Mouse (Mus musculus) cerebellum, adult 2 months (tissue): ENCODE results near the gene Ppp1r8. TPM values are rescaled to one million over a fixed set of nuclear protein-coding genes. Genes with fewer than 3 reads are reported as not detected.

Experiments used
- DNase-seq, 2 experiments: peaks; one replicate each; pipeline ENCODE4 v3.0.0; 2021
- H3K27ac ChIP-seq: fragments of 200-500 bp; 2 replicates; pipeline ENCODE4 v1.5.1; 2012; ENCODE audit warnings: low read length, control low read depth, inconsistent platforms; ENCODE audit not compliant: insufficient read depth
- H3K27me3 ChIP-seq: fragments of 200-500 bp; 2 replicates; pipeline ENCODE4 v1.6.1; 2012; ENCODE audit warnings: inconsistent platforms, mild to moderate bottlenecking, low read length, moderate library complexity; ENCODE audit not compliant: control insufficient read depth, insufficient read depth
- H3K4me1 ChIP-seq: fragments of 200-500 bp; 2 replicates; pipeline ENCODE4 v1.6.1; 2011; ENCODE audit warnings: low read length; ENCODE audit not compliant: control insufficient read depth, insufficient read depth
- H3K4me3 ChIP-seq: fragments of 200-500 bp; replicated peaks from 2 replicates; pipeline ENCODE3; 2011; ENCODE audit warnings: mild to moderate bottlenecking, low read depth, low read length, control low read depth; ENCODE audit not compliant: insufficient read depth
- CTCF ChIP-seq: fragments of 200-500 bp; IDR thresholded peaks from 2 replicates; pipeline ENCODE4 v1.5.1; 2011; ENCODE audit warnings: low read depth, mild to moderate bottlenecking, control low read depth, low read length, moderate library complexity, borderline replicate concordance; ENCODE audit not compliant: insufficient read depth
- POLR2A ChIP-seq: fragments of 200-500 bp; IDR thresholded peaks from 2 replicates; pipeline ENCODE4 v1.6.1; 2011; ENCODE audit warnings: low read length, control low read depth, borderline replicate concordance; ENCODE audit not compliant: insufficient read depth
- WGBS: fragments of 180-500 bp; shearing (Covaris S2); methylation state at CpG from one replicate; pipeline ENCODE4 v1.1.7; 2018; 5-methylcytosine and 5-hydroxymethylcytosine counted together
- polyA plus RNA-seq: library from polyadenylated mRNA; depleted of rRNA; stranded (reverse); fragments of >200 nt; gene quantifications from 2 replicates; pipeline ENCODE4 v1.2.3, GENCODE M21; 2012

Gene Ppp1r8
- polyA plus RNA-seq, 1 experiment = 67.6 TPM

DNA sequence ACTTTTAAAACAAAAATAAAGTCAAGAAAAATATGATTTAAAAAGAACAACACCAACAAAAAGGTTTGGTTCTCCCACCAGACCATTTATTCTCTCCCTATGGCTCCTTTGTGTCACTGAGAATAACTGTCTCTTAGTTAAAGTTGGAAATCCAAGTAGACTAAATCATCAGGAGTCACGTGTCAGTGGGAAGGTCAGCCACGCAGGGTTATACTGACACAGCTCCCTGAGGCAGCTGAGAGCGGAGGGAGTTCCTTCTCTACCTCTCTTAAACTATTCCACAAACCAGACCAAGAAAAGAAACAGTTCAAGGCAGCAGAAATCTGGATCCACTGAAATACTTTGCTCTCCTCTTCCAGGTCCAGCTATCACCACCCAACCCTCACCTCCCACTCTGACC lies 28.1 kb upstream of the Ppp1r8 start:
- Histone ChIP-seq H3K4me1 (0 out of 2 replicates have a peak, but pooled peaks cover 2% of the 10 kb centered on the region), H3K4me3 (no peak overlapping the region), H3K27ac (no peak overlapping the region), H3K27me3 (no peaks in the 10 kb centered on the region)
- no peak for DNase-seq
- WGBS = 95% methylated on average over 3 of the region's 3 CpGs
- TF ChIP-seq CTCF = no peak

DNA sequence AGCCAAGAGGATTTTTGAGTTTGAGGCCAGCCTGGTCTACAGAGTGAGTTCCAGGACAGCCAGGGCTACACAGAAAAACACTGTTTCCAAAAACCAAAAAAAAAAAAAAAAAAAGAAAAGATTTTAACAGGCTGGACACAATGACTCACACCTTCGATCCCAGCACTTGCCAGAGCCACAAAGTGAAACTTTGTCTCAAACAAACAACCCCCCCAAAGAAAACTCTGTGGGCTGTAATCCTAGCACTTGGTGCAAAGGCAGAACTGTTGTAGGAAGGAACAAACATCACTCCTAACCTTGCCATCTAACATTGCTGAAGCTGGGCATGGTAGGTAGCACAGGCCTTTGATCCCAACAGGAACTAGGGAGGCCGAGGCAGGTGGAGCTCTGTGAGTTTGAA lies 21.9 kb upstream of the Ppp1r8 start:
- no peak for TF ChIP-seq POLR2A

GRCm38 (mm10) chr4:132863012-132863411 lies 20.0 kb upstream of the Ppp1r8 start:
- no peak overlapping the region for H3K27ac ChIP-seq
- no peak overlapping the region for H3K4me3 ChIP-seq
- no peak for DNase-seq
- no peaks in the 10 kb centered on the region for H3K4me1 ChIP-seq
- TF ChIP-seq CTCF = no peak
- no peak for TF ChIP-seq POLR2A
- 92% methylated on average over 13 of the region's 13 CpGs for WGBS
- no peaks in the 10 kb centered on the region for H3K27me3 ChIP-seq

More for the DNA sequence above, 21.9 kb upstream of the Ppp1r8 start:
- Histone ChIP-seq H3K27me3 (no peaks in the 10 kb centered on the region), H3K4me3 (no peak overlapping the region), H3K4me1 (no peaks in the 10 kb centered on the region), H3K27ac (no peak overlapping the region)
- WGBS = 94% methylated on average over 2 of the region's 2 CpGs
- no peak for DNase-seq

- TF ChIP-seq POLR2A (no peak), CTCF (no peak)
- H3K4me1 ChIP-seq = no peaks in the 10 kb centered on the region
- DNase-seq = no peak
- WGBS = 97% methylated on average over 1 of the region's 1 CpGs
- H3K27me3 ChIP-seq = no peaks in the 10 kb centered on the region
- H3K27ac ChIP-seq = no peak overlapping the region
- no peak overlapping the region for H3K4me3 ChIP-seq
These were observed 17.9 kb upstream of the Ppp1r8 start for GRCm38 (mm10) chr4:132860880-132861279.

DNA sequence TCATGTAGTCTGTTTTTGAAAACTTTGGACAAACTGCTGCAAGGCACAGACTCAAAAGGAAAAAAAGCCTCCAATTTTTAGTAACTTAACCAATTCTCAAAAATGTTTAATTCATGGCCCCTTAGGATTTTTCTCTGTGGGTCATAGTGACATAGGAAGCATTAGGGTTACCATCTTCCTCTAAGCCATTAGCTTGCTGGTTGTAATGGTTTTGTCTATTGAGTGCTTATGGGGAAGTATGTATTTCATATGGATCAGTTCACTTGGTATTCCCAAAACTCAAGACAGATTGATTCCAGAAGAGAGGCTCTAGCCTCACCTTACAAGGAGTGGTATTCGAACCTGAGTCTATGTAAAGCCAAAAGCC lies 719 bp upstream of the Ppp1r8 start:
- TF ChIP-seq POLR2A = no peak
- no peak for TF ChIP-seq CTCF
- H3K4me3 ChIP-seq = no peak overlapping the region
- no peaks in the 10 kb centered on the region for H3K4me1 ChIP-seq
- DNase-seq = no peak
- no peak overlapping the region for H3K27ac ChIP-seq
- WGBS = 96% methylated on average over 1 of the region's 1 CpGs
- no peaks in the 10 kb centered on the region for H3K27me3 ChIP-seq

DNA sequence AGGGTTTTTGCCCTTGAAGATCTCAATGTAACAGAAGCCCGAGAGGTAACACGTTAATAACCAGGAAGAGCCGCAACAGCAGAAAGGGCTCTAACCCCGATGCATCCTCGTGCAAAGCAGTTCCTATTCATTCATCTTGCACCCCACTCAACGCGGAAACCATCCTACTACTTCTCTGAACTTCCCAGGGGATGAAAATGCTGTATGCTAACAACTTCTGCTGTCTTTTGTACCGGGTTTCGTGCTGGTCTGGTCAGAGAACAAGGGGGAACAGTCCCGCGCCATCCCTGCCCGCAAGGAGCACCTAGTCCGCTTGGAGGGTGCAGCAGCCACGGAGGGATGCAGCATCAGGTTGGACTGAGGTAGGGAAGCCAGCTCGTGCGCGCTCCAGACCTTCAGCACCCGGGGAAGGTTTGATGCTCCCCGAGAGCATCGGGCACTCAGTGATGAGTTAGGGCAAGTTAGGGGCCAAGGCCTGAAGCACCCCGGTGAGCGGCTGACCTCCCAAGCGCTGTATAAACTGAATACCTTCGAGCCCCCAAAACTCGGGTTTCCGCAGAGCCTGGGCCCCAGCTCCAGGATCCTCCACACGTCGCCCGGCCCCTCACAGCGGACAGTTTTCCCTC lies 575 bp downstream of the Ppp1r8 start:
- peak; percentile 36 to 53 for DNase-seq
- no peak for TF ChIP-seq POLR2A
- TF ChIP-seq CTCF = no peak
- Histone ChIP-seq H3K27me3 (no peaks in the 10 kb centered on the region), H3K27ac (no peak overlapping the region), H3K4me1 (no peaks in the 10 kb centered on the region), H3K4me3 (peak overlapping the region; percentile 87)
- WGBS = under 1% methylated on average over 30 of the region's 30 CpGs

DNA sequence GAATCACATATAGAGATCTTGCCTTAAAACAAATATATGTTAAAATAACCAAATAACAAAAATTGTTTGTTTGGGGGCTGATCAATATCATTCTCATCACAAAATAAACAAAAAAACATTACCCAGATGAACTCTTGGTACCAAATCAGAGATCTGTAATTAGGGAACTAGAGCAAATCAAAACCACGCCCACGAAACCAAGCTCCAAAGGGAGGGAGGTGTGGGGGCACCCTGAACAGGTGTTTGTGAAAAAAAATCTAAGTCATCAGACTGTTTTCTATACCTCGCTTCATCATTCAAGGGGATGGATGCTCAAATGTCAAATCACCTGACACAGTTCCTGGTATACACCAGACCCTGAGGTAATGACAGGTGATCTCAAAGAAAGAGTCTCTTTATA lies 1.5 kb downstream of the Ppp1r8 start:
- Histone ChIP-seq H3K4me1 (no peaks in the 10 kb centered on the region), H3K27me3 (no peaks in the 10 kb centered on the region), H3K4me3 (no peak overlapping the region), H3K27ac (no peak overlapping the region)
- WGBS = 76% methylated on average over 3 of the region's 3 CpGs
- no peak for DNase-seq
- TF ChIP-seq POLR2A = no peak
- no peak for TF ChIP-seq CTCF

- no peak overlapping the region for H3K27ac ChIP-seq
- H3K4me1 ChIP-seq = no peaks in the 10 kb centered on the region
- peak; percentile 51 for TF ChIP-seq CTCF
- no peak for TF ChIP-seq POLR2A
- H3K27me3 ChIP-seq = no peaks in the 10 kb centered on the region
- no peak overlapping the region for H3K4me3 ChIP-seq
- DNase-seq = peak in 1 of 2 experiments; percentile 26
- WGBS = 76% methylated on average over 8 of the region's 8 CpGs
These were observed 19.2 kb downstream of the Ppp1r8 start for GRCm38 (mm10) chr4:132823614-132824366.
